Mouse (Mus musculus) Patski (cell line): Measurements from ENCODE around the gene Pigt. TPM values are rescaled to one million over a fixed set of nuclear protein-coding genes. Genes with fewer than 3 reads are reported as not detected.

ENCODE experiments used
- ATAC-seq: fragments of 100-300 bp; one replicate; pipeline ENCODE4 v1.8.0; 2021
- CTCF ChIA-PET: fragments of 350-600 bp; sonication (Branson Sonifier 250); formaldehyde crosslinking; loops from one replicate; lab custom pipeline; 2022; ENCODE audit warnings: inconsistent platforms; lab: Charles Lee
- POLR2A ChIA-PET: fragments of 350-600 bp; sonication (Branson Sonifier 250); formaldehyde crosslinking; loops from one replicate; lab custom pipeline; 2022; ENCODE audit warnings: antibody characterized with exemption, inconsistent platforms; lab: Charles Lee
- DNase-seq: peaks from one replicate; pipeline ENCODE4 v3.0.0-alpha.2; 2011; ENCODE audit warnings: low read depth, low spot score
- H3K27me3 ChIP-seq: fragments of 371-371 bp; one replicate; pipeline ENCODE4 v1.5.1; 2021
- CTCF ChIP-seq: fragments of 100-300 bp; IDR thresholded peaks from one replicate; pipeline ENCODE4 v1.5.1; 2021
- in situ Hi-C: fragments of 300-500 bp; cut with MboI; formaldehyde crosslinking; loops from 3 replicates; pipeline ENCODE4 v1.11.1; 2018; ENCODE audit warnings: low pct_unique_long_range_greater_than_20kb, mixed read lengths
- polyA plus RNA-seq: library from polyadenylated mRNA; unstranded; gene quantifications from one replicate; pipeline ENCODE4 v1.2.3, GENCODE M21; 2021

The Pigt gene
- polyA plus RNA-seq, 1 experiment from 2014 or later, result 136 TPM

- ChIA-PET POLR2A (no interaction called here), CTCF (interaction anchor here (1.4 kb wide), 1 partner anchor 60 kb away, joined by 3 read pairs; no protein-coding TSS in a partner anchor)
- in situ Hi-C loops, result loop anchor here (5.0 kb wide), 2 partner anchors 54 to 99 kb away; partner anchors contain the start of gene Gm20458
- TF ChIP-seq CTCF, result no peak
- no peaks in the 10 kb centered on the region for H3K27me3 ChIP-seq
- ATAC-seq (no peak), DNase-seq (no peak)
Measured at GRCm38 (mm10) chr2:164516592-164516991, 19.3 kb downstream of the Pigt start.

- no peak for TF ChIP-seq CTCF
- no peak for ATAC-seq
- no peaks in the 10 kb centered on the region for H3K27me3 ChIP-seq
- ChIA-PET POLR2A (interaction anchor here (1.0 to 2.4 kb wide), 5 partner anchors 18 to 98 kb away, joined by 3 to 7 read pairs (median 4); partner anchors contain the start of gene Pigt), CTCF (interaction anchor here (0.7 to 2.6 kb wide), 22 partner anchors 11 to 428 kb away, joined by 3 to 19 read pairs (median 4); partner anchors contain the start of genes Dbndd2, Gm20458 and Sys1)
- in situ Hi-C loops, result loop anchor here (5.0 kb wide), 2 partner anchors 55 to 100 kb away; partner anchors contain the start of gene Gm20458
- DNase-seq, result no peak
Measured at GRCm38 (mm10) chr2:164517485-164518221, 20.3 kb downstream of the Pigt start.

GRCm38 (mm10) chr2:164518266-164519170 is 21.2 kb downstream of the Pigt start:
- ChIA-PET POLR2A (interaction anchor here (0.6 to 2.4 kb wide), 7 partner anchors 18 to 99 kb away, joined by 3 to 7 read pairs (median 4); partner anchors contain the start of genes Gm20458 and Pigt), CTCF (interaction anchor here (0.7 to 2.6 kb wide), 23 partner anchors 12 to 429 kb away, joined by 3 to 19 read pairs (median 4); partner anchors contain the start of genes Dbndd2, Gm20458 and Sys1)
- H3K27me3 ChIP-seq, result no peaks in the 10 kb centered on the region
- in situ Hi-C loops, result loop anchor here (5.0 kb wide), 2 partner anchors 56 to 101 kb away; partner anchors contain the start of gene Gm20458
- DNase-seq (no peak), ATAC-seq (peak; percentile 77)
- TF ChIP-seq CTCF, result no peak

- no peak for DNase-seq
- TF ChIP-seq CTCF, result no peak
- ChIA-PET POLR2A (interaction anchor here (0.6 to 2.4 kb wide), 3 partner anchors 59 to 100 kb away, joined by 3 to 7 read pairs (median 4); partner anchors contain the start of gene Gm20458), CTCF (interaction anchor here (1.2 to 2.6 kb wide), 14 partner anchors 12 to 80 kb away, joined by 4 to 19 read pairs (median 6); partner anchors contain the start of genes Dbndd2, Gm20458 and Sys1)
- no peaks in the 10 kb centered on the region for H3K27me3 ChIP-seq
- in situ Hi-C loops, result loop anchor here (5.0 kb wide), 2 partner anchors 57 to 102 kb away; partner anchors contain the start of gene Gm20458
- no peak for ATAC-seq
Measured at GRCm38 (mm10) chr2:164519171-164519526, 21.8 kb downstream of the Pigt start.

GRCm38 (mm10) chr2:164520782-164521181 is 23.5 kb downstream of the Pigt start:
- DNase-seq (no peak), ATAC-seq (no peak)
- H3K27me3 ChIP-seq, result no peaks in the 10 kb centered on the region
- CTCF ChIA-PET, result interaction anchor here (0.8 to 2.7 kb wide), 12 partner anchors 10 to 104 kb away, joined by 3 to 19 read pairs (median 5); partner anchors contain the start of gene Gm20458
- POLR2A ChIA-PET, result no interaction called here
- in situ Hi-C loops, result no loop called here
- peak; percentile 77 for TF ChIP-seq CTCF

GRCm38 (mm10) chr2:164521841-164522240 is 24.5 kb downstream of the Pigt start:
- TF ChIP-seq CTCF, result no peak
- in situ Hi-C loops, result no loop called here
- CTCF ChIA-PET, result interaction anchor here (0.7 to 2.7 kb wide), 15 partner anchors 9 to 105 kb away, joined by 3 to 19 read pairs (median 5); partner anchors contain the start of genes Gm20458 and Trp53tg5
- H3K27me3 ChIP-seq, result no peaks in the 10 kb centered on the region
- ATAC-seq (peak; percentile 61), DNase-seq (peak; percentile 89)
- POLR2A ChIA-PET, result interaction anchor here (0.9 to 1.5 kb wide), 4 partner anchors 9 to 99 kb away, joined by 3 read pairs; no protein-coding TSS in a partner anchor

GRCm38 (mm10) chr2:164522280-164522679 is 25.0 kb downstream of the Pigt start:
- no peak for TF ChIP-seq CTCF
- DNase-seq (no peak), ATAC-seq (no peak)
- POLR2A ChIA-PET, result interaction anchor here (0.9 to 1.5 kb wide), 4 partner anchors 8 to 99 kb away, joined by 3 read pairs; no protein-coding TSS in a partner anchor
- H3K27me3 ChIP-seq, result no peaks in the 10 kb centered on the region
- CTCF ChIA-PET, result interaction anchor here (0.7 to 2.7 kb wide), 12 partner anchors 9 to 104 kb away, joined by 3 to 19 read pairs (median 5); partner anchors contain the start of genes Gm20458 and Trp53tg5
- in situ Hi-C loops, result no loop called here

GRCm38 (mm10) chr2:164523301-164523773 is 26.0 kb downstream of the Pigt start:
- TF ChIP-seq CTCF, result no peak
- ATAC-seq (no peak), DNase-seq (no peak)
- ChIA-PET POLR2A (no interaction called here), CTCF (no interaction called here)
- in situ Hi-C loops, result no loop called here
- H3K27me3 ChIP-seq, result no peaks in the 10 kb centered on the region

GRCm38 (mm10) chr2:164528557-164528956 is 31.2 kb downstream of the Pigt start:
- no peak for DNase-seq
- CTCF ChIA-PET, result interaction anchor here (4.5 kb wide), 1 partner anchor 14 kb away, joined by 31 read pairs; no protein-coding TSS in a partner anchor
- POLR2A ChIA-PET, result no interaction called here
- TF ChIP-seq CTCF, result no peak
- in situ Hi-C loops, result loop anchor here (25.0 kb wide), 1 partner anchor 416 kb away; no protein-coding TSS in a partner anchor
- H3K27me3 ChIP-seq, result no peaks in the 10 kb centered on the region
- ATAC-seq, result no peak
